Mouse (Mus musculus) spleen, postnatal 10 days (tissue): Measurements from ENCODE around the gene Aldh8a1.
"Not testable (repeated sequence)": the region's sequence is repeated elsewhere in the genome, so short reads cannot be mapped to it uniquely, and the experiment has no call there.

Experiments used
- DNase-seq, 2 experiments: peaks; one replicate each; pipeline ENCODE4 v3.0.0; 2021 to 2022; ENCODE audit warnings: low spot score in 2 of 2

The Aldh8a1 gene

DNA sequence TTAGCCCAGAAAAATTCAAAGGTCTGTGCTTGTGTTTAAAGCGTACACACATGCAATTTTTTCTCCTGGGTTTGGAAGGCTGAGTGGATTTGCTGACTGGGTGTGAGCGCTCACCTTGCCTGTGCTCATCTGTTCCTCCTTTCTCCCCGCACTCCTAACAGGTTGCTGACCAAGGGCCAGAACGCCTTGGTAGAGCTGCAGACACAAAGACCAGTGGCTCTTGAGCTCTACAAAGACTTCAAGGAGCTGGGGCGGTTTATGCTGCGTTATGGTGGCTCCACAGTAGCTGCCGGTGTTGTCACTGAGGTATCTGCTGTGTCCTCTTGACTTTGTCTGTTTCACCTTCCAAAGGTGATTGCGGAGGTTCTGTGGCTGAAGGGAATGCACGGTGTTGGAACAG, 9.6 kb upstream of the Aldh8a1 start:
- DNase-seq = no peak

DNA sequence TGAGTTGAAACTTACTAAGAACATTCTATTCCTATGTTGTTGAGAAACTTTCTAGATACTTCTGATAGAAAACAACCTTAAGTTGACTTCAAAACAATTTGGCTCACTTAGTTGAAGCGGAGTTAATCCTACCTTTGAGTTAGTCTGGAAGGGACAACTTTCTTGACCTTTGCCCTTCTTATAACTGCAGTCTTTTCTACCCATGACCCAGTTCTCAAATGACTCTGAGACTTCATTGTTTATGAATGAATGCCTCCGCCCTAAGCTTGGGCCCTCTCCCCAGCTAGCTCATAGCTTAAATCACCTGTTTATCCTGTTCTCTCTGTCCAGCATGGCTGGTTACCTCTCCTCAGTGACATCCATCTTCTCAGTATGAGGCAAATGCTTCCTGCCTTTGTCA, 7.5 kb upstream of the Aldh8a1 start:
- DNase-seq = no peak

DNA sequence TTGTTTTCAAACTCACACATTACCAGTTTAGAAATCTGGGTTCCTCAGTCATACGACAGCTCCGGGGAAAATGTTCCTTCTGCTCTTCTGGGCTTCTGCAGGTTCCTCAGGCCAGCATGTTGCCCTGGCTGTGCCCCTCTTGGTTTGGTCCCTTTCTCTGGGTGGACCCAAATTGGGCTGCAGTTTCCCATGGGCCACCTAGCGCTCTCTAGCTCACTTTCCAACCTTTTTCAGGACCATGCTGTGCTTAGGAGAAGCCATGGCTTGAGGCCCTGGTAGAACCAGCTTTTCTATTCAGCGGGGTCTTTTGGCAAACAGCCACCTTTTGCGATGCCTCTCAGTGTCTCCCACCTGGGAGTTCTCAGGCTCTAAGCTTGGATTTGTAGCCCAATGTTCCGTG, 4.8 kb upstream of the Aldh8a1 start:
- DNase-seq = no peak

DNA sequence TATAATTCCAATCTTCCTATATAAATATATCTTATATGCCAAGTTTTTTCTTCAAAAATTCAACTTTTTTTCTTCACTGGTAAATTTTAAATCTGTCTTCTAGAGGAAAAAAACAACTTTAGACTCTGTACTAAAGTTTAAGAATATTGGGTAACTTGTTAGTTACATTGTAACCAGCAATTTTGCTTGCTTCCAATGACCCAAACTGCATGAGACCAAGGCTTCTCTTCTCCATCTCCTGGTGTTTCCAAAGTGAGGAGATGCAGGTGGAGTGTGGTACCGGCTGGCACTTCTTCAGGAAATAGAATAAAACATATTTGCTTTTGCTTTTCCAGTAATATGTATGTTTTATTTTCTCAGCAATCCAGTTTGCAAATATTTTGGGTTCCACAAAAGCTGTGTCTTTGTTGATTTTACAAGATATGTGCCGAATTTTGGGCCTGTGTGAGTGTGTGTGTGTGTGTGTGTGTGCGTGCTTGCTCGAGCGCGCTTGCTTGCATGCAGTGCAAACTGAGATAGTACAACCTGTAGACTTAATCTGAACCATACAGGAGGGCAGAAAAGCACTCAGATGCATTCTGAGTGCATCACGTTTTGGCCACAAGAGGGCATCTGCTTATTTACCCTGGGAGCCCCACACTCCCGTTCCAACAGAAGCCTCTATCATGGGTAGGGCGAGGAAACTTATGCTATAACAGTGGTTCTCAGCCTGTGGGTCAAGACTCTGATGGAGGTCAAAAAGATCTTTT, 1.3 kb downstream of the Aldh8a1 start:
- DNase-seq = peak; percentile 29 to 60

DNA sequence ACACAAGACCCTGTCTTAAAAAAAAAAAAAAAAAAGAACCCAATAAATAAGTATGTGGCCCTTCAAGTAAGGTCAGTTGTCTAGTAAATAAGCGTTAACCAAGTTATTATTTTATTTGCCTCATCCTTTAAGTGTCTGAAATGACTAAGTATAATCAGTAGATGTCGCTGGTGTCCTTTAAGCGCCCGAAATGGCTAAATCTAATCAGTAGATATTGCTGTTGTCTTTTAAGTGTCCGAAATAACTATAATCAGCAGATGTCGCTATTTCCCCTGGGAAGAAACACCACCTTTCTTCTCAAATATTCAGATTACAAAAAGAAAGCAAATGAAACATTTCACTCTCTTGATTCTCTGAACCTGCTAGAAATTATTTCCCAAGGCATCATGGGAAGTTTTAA, 5.8 kb downstream of the Aldh8a1 start:
- DNase-seq = peak in 1 of 2 experiments; percentile 46

DNA sequence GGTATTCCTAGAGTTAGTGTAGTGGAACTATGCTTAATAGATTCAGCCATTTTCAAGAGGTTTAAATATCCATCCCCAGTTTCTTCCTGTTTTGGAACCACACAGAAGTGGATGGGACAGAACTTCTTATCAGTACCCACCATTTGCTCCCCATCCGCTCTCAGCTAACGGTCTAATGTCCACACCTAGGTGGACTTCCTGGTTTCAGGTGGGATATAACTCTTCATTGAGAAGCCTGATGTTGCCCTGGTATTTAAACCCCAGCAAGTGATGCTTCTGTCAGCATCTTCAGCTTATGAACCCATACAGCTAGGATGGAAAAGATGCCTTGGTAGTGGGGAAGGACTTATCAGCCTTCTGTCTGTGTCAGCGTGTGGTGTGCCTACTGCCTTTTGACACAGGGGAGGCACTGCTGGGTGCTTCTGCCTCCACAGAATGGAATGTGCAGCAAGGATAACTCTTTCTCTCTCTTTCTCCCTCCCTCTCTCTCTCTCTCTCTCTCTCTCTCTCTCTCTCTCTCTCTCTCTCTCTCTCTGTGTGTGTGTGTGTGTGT, 8.1 kb downstream of the Aldh8a1 start:
- DNase-seq = no peak

DNA sequence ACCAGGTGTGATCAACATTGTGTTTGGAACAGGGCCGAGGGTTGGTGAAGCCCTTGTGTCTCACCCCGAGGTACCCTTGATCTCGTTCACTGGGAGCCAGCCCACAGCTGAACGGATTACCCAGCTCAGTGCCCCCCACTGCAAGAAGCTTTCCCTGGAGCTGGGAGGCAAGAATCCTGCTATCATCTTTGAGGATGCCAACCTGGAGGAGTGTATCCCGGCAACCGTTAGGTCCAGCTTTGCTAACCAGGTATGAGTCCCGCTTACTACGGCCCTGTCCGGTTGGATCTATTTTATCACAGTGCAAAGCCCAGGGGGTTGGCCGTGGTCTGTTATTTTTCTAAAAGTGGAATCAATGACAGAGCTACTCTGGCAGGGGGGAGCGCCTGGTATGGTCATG, 12.0 kb downstream of the Aldh8a1 start:
- DNase-seq = no peak

DNA sequence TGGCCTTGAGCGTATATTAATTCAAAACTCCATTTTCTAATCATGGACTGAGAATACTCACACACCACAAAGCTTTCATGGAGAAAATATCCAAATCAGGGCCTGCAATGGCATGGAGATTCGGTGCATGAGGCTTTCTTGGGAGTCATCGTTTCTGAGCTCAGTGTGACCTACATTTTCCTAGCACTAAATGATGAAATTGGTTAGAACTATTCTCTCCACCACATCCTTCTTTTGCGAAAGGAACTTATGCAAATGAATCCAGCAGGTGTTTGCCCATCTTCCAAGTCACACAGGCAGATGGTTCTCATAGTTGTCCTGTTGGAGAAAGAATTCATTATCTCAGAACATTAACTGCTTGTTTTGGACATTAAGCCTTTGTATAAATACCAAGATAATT, 13.3 kb downstream of the Aldh8a1 start:
- DNase-seq = no peak

DNA sequence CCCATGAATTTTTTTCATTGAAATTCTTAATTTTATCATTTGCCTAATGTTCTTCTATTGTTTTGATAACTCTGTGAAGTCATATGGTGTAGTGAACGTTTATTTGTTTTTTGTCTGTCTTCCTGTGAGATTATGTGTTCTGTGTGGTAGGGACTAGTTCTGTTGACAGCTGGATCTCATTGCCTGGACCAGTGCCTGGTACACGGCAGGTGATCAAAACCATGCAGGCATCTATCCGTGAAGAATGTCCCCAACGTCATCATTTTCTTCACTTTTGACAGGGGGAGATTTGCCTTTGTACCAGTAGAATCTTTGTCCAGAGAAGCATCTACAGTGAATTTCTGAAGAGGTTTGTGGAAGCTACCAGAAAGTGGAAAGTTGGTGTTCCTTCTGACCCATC, 14.2 kb downstream of the Aldh8a1 start:
- no peak for DNase-seq

DNA sequence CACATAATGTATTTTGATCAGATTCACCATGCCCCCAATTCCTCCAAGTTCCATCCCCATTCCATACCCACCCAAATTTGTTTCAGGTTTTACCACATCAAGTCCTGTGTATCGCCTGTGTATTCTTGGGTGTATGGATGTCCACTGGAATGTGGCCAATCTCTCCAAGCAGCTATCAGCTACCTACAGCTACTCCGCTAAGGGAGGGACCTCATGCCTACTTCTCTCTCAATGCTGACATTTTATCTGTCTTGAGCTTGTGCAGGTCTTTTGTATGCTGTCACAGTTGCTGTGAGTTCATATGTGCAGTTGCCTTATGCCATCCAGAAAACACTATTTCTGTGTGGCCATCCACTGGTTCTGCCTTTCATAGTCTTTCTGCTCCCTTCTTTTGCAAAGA, 16.3 kb downstream of the Aldh8a1 start:
- DNase-seq = peak; percentile 20 to 33

DNA sequence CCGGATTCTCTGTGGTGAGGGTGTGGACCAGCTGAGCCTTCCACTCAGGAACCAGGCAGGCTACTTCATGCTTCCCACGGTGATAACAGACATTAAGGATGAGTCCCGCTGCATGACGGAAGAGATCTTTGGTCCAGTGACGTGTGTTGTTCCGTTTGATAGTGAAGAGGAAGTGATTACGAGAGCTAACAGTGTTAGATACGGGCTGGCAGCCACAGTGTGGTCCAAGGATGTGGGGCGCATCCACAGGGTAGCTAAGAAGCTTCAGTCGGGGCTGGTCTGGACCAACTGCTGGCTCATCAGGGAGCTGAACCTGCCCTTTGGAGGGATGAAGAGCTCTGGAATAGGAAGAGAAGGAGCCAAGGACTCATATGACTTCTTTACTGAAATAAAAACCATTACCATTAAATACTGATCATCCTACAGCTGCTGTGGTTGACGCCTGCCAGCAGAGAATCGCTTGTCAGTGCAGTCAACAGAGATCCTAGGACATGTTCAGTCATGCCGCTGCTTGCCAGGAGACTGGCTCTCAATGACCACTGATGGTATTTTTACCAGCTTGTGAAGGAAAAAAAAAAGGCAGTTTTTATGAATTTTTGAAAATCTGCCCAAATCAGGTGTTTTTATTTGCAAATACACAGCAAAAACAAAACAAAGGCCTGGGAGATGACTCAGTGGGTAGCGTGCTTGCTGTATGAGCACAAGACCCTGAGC, 18.5 kb downstream of the Aldh8a1 start:
- DNase-seq = no peak

DNA sequence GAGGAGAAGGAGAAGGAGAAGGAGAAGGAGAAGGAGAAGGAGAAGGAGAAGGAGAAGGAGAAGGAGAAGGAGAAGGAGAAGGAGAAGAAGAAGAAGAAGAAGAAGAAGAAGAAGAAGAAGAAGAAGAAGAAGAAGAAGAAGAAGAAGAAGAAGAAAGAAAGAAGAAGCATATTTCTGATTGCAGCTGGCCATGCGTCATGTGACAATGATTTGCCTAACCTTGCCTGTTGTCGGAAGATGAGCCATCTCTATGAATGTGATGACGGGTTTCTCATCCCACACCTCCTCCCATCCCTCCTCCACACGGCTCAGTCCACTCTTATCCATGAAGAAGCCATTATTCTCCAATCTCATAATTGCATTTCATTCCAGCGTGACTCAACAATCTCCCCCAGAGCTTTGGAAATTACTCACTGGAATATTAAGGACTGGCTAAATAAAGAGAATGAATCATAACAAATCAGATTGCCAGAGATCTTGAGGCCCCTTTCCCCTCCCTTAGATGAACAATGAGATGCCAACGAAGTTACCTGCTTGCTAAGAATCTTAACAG, 21.9 kb downstream of the Aldh8a1 start:
- not testable (repeated sequence) for DNase-seq

DNA sequence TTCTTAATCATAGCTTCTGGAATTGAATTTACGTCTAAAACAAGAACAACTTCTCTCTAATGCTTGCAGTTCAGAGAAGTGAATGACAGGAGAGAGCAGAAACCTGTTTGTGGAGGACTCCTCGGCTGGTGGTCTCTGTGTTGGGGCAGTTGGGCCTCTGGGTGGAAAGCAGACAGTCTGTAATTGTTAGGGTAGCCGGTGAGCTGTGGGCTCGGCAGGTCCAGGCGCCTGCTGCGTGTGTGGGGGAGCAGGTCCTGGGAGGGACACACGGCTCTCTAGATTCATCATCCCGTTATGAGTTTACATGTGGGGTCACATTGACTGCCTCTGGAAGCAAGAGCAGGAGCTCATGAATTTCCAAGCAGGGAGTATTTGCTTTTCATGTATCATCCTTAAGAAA, 22.5 kb downstream of the Aldh8a1 start:
- no peak for DNase-seq

DNA sequence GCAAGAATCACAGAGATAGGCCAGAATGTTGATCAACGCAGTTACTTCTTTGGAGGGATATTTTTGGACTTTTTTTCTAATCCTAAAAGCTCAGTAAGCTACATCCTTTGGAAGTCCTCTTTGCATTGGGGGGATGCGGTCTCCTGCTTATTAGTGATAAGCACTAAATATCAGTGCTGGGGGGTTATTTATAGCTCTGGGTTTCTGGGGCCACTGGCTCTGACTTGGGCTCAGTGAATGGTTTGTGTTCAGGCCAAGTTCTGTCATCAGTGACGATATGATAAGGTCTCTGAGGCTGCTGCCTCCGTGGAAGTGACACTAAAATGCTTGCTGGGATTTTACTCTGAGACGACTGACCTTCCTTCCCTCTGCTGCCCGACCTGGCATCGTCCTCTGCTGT, 22.9 kb downstream of the Aldh8a1 start:
- no peak for DNase-seq

DNA sequence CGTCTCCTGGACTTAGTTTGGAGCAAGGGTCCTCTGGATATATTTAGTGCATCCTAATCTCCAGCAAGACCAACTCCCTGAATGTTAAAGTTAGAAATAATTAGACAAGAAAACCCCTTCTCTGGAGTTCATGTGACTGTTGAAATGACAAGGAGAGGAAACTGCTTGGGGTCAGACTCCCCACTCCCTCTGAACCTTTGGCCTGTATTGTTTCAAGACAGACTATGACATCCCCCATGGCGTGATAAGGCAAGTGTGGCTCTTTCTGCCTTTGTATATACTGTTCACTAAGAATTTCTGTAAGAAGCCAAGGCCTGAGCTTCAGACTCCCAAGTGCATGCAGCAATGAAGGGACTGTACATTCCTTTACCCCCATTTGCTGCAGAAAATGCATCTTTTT, 23.4 kb downstream of the Aldh8a1 start:
- no peak for DNase-seq

DNA sequence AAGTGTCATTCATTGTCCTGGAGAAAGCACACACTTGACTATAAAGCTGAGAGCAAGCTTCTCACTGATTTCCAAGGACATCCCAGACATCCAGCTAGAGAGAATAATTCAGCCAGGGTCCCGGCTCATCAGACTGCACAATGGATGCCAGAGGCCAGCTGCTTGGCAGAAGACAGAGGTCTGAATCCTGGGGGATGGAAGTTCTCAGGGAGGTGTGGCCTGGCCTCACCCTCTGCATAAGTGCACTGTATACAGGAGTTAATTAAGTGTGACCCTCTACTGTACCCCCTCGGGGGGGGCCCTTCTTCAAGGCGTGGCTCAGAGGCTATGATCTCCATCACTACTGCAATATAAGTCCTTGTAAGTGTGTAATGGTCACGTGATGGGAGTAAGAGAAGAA, 24.2 kb downstream of the Aldh8a1 start:
- no peak for DNase-seq

DNA sequence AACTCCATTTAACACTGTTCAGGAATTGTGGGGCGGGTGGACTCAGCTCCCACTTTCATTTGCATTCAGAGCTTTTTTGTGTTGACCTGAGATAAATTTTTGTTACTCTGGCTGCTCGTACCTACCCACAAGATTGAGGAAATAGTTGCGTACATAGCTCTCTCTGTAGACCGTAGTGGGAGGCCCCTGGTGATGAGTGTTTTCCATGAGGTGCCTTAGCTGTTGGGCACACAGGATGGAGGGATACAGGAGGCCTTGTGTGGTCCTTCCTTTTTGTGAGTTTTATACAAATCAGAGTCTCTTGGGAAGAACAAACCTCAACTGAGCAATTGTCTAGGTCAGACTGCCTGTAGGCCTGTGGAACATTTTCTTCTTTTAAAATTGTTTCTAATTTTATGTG, 27.7 kb downstream of the Aldh8a1 start:
- no peak for DNase-seq

DNA sequence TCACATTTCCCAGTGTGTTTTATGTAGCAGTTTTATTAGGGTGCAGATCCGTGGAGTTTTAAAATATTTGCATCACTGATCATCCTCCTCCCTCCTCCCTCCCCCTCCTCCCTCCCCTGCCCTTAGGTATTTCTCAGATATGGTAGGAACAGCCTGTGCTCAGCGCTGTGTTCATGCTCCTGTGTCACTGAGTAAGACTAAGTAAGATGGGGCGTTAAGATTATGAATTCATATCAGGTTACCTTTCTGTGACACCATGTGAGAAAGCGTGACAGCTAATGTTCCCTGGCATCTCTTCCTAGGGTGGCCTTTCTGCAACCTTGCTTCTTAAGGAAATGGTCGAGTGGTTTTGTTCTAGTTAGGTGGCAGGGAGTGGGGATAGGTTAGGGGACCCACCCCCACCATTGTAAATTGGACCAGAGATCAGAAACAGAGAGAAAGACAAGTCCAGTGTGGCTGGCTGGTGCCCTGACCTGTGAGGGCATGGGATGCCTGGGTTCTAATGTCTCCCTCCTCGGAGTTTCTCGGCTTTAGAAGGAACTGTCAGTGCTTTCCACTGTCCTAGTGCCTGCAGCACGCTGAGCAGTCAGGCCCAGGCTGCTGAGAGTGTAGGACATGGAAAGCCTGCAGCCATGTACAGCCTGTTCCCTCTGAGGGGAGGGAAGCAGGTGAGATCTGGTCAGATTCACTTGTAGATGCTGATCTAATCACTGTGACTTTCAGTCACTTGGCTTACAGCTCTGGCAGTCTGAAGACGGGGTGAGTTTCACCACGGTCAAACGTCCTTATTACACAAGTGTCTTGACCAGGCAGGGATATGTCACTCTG, 28.8 kb downstream of the Aldh8a1 start:
- DNase-seq = no peak

DNA sequence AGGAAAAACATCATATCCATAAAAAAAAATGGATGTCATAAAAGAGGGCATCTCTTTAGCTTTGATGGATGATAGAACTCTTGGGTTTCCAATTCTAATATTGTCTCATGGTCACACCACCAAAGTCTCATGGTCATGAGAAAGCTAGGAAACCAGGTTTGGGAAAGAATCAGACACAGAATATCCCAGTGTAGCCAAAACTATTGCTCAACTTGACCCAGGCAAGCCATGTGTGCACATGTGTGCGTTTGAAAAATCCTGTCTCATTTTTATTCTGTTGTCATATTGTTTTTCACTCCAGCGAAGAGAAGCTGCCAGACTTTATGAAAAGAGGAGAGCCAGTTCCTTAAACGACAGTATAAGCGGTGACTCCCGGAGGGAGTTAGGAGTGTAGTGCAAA, 33.6 kb downstream of the Aldh8a1 start:
- DNase-seq = no peak

DNA sequence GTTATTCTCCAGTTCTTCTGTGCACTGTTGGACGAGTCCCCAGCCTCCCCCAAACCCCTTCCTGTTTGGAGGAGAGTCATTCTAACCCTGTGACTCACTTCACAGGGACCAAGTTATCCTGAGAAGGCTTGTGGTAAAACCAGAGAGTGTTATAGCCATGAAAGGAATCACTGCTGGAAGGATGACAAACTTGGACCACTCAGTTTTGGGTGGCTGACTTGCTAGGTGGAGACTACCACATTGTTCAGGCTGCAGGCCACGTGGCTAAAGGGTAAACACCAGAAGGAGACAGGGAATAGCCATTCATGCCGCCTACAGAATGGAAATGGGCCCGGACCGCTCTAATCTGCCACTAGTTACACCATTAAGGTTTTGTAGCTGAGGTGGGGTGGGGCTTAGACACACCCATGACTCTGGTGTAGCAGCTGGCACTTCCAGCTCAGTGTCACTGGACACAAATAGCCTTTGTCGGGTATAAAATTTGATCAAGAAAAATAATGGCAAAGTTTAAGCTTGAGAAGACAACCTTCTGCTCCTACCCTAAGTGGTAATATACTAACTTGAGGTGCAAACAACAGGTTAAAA, 34.6 kb downstream of the Aldh8a1 start:
- DNase-seq = no peak

DNA sequence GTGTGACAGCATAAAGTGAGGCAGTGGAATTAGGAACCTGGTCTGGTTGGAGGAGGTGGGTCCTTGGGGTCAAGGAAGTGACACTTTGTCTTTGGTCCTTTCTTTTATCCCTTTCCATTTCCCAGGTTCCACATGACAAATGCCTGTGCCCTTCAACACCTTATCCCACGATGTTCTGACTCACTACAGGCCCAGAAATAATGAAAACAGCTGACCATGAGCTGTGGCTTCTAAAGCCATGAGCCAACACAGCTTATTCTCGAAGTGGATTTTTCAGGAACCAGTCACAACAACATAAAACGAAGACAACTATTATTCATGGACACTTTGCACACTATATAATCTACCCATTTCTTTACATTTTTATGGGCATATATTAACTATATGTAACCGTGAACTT, 37.9 kb downstream of the Aldh8a1 start:
- DNase-seq = no peak

DNA sequence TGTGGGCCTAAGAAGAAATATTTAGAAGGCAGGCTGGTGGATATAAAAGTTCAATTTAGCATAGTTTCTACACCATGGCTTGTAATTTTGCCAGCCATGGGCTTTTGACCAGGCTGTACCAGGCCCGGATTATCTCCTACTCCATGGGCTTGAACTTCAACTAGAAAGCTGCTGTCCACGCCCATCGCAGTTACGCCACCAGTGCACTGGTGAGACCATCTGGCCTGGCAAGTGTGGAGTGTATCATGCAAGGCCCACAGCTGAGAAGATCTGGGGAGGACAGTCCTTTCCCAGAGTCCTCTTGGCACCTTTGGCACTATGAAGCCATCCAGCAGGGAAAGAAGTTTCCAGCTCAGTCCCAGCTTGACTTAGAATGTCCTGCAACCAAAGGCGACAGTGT, 39.1 kb downstream of the Aldh8a1 start:
- peak in 1 of 2 experiments; percentile 43 for DNase-seq
